Mouse (Mus musculus): Measurements from ENCODE around the gene Ptpre.

Gene Ptpre

DNA sequence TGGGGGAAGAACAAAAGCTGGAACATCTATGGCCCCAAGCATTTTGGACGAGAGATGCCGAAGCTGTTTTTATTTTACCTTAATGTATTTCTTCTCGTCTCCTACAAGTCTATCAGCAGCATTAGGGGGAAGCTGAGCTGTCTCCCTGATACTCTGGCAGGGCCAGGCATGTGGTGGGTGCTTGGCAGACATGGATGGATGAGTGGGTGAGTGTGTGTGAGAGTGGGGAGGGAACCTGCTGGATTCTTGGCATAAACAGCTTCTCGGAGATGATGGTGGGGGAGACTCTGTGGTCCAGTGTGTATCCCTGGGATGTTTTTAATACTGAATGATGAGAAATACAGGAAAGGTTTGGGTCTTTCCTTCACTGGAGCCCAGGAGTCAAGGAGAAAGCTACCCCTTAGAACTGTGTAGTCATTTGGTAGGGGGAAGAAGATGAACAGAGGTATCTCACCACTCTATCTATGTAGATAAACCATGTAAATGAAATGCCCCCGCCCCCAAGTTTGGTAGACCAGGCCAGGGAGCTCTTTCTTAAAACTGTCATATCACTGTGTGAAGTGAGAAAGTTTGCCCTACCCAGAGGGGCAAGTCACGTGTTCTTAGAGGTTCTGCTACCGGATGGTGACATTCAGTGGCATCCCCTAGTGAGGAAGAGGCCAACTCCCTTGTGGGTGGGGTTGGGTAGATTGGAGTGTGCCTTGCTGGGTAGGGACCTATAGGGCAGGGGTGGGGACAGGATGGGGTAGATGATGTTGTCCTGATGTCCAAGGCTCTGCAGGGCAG, 43.2 kb downstream of the Ptpre start:
- peak; percentile 39 for DNase-seq

DNA sequence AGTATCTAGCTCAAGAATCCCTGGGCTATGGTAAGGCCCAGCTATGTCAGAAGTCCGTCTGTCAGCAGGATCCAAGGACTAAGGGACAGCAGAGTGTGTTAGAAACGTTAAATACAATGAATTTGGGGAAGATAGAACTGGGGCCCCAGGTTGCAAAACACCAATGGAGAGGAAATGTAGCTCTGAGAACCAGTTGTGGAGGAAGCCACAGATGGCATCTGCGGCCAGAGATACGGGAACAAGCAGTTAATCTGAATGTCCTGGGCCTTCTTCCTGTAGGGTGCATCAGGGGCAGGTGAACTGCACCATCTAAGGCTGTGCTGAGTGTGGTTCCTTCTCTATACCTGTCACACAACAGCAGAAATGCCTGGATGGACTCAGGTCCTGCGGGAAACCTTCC, 43.8 kb downstream of the Ptpre start:
- DNase-seq, result no peak

DNA sequence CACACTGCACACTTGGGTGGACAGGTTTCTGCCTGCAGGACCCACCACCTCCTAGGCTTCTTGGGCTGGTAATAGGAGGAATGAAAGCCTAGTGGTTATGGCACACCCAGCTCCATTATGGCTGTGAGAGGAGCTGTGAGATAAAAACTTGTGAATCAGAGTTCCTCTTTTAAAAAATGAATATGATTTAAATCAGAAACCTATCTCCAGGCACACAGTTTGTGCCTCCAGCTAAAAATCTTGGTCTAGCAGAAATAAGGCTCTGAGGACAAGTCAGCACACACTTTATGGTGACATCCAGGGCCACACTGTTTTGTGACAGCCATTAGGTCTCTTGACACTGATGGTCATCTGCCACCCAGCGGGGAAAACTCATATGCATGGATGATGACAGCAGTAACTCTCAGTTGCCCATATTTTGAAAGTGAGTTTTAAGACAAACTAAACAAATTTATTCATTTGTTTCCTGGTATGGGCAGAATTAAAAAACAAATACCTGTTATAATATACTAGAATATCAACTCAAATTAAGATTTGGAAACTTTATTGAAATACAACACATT, 47.9 kb downstream of the Ptpre start:
- no peak for DNase-seq

DNA sequence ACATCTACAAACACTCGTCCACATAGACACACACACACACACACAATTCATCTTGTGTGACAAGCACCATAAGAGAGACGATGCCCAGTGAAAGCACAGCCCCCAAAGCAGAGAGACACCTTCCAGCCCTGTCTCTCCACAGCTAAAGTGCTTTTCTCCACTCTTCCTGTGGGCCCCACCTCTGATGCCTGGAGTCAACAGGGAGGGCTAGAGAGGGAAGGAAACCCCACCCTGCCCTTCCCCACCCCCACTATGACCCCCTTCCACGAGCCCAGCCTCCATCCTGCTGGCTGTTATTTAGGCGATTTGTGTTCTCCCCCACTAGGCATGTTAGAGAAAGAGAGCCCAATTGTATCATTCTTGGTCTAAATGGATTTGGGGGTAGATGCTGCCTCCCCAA, 49.1 kb downstream of the Ptpre start:
- DNase-seq, result no peak

DNA sequence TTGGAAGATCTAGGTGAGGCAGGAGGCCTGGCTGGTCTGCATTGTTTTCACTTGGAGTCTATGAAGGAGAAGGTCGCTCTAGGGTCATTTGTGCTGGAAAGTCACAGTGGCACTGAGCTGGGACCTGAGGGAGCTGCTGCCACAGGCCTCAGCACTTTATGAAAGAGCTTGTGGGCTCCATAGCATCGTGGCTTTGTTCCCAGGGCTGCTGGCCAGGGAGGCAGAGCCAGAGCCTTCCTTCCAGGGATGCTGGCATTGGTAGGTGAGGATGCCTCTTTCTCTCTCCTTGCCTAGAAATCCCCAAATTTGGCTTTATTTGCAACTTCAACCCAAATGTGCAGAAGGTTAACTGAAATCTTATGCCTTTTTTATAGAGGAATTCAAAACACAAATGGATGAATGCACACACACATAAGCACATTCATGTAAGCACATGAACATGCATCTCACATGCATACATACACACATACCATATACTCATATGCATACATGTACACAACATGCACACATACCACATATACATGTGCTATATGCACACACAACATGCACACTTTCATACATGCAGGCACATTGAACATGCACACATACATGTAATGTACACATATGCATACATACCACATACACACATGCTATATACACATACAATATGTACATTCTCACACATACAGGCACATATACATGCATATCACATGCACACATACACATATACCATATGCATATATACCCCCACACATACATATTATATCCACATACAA, 50.7 kb downstream of the Ptpre start:
- DNase-seq, result no peak

DNA sequence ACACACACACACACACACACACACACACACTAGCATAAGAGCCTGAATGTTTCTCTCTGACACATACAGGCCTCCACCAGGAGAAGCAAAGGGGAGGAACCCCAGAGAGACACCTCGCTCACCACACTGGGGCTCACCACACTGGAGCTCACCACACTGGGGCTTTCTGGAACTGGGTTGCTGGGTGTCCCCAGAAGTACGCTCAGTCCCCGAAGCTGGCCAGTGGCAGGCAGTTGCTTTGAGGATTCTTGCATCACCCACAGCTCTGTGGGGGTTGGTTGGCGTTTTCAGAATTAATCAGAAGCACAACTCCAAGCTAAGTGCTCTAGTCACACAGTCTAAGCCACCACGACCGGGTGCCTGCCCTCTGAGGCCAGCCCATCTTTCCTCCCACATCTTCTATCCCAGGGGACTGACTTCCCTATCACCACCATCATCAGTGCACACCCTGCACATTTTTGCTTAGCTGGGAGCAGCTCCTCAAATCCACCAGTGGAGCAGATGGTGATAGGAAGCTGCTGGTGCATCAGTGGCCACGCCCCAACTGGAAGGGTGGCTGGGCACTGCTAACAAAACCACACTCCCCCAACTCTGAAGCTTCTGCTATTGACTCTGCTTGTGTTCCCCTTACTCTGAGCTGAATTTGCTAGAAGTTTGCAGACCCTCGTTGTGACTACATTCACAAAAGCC, 51.5 kb downstream of the Ptpre start:
- DNase-seq, result no peak

DNA sequence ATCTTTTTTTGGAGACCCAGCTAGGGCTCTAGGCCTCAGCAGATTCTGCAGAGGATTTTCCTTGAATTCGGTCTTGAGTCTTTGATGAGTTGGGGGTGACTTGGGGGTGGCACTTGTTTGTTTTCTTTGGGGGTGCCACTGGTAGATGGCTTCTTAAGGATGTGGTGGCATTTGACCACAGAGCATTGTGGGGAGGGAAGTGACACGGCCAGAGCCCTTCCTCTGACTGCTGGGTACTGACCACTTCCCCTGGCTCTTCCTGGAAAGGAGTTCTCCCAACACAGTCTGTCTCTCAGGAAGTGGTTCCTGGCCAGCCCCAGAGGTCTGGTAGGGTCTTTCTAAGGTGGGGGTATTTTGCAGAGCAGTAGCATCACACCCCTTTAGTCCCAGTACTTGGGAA, 54.2 kb downstream of the Ptpre start:
- DNase-seq, result no peak

DNA sequence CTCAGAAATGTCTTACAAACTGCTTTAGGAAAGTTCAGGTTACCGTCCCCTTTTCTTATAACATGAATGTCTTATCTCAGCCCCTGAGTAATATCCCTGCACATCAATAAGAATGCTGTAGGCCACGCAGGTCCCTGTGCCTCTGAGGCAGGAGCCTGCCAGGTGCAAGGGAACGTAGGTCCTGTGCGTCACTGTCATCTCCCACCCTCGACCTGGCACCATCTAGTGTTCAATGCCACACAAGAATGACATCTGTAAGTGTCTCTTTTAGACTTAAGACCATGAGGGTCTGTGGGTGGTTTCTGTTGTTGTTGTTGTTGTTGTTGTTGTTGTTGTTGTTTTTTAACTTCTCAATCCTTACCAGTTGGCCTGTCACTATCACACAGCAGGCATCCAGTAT, 56.0 kb downstream of the Ptpre start:
- DNase-seq, result no peak

DNA sequence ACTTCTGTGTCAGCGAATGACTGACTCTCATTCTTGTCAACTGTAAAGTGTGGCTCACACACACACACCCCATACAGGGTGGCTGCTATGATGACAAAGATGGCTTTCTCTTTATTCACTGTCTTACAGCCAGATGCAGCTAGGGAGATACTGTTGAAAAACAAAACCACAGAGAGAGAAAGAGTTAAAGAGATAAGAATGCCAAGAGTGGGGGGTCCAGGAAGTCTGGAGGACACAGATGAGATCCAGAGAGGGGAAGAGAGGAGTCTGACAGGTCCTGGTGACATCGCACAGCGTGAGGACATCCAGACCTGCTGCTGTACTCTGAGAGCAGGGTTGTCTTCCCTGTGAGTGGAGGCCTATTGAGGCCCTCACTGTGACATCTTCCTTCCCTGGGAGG, 56.5 kb downstream of the Ptpre start:
- no peak for DNase-seq

DNA sequence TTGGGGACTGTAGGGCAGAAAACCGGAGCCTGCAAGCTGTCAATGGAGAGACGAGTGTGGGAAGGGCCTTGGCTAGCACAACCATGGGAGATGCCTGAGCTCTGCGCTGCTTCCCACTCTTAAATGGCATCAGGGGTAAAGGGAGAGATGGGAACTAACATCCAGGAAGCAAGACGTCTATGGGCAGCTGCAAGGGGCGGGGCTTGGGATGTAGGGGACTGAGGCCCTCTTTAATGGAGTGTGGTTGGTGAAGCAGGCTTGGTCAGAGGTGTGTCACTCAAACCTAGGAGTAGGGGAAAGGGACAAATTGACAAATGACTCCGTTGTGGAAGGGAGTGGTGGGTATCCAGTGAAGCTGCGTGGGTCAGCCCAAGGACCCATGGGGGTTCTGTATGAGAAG, 57.4 kb downstream of the Ptpre start:
- DNase-seq, result no peak

DNA sequence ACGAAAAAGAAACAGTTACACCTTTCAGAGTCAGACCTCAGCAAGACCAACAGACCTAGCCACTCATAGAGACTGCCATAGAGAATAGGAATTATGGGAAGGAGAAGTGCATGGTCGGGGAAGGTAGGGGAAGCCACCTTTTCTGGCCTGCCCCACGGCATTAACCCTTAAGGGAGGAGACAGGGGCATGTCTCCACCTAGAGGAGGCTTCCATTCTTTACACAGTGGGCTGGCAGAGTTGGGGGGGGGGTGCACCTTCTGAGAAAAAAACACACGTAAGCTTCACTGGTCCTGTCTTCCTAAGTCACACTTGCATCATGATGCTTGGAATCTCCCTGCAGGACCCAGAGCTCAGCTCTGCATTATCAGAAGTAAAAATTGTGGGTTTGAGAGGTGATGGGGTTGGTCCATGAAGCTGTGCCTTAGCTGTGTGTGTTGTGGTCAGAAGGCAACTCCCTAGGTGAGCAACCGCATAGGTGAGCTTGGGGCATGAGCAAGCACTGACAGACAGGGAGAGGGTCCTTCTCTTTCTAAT, 58.4 kb downstream of the Ptpre start:
- no peak for DNase-seq

DNA sequence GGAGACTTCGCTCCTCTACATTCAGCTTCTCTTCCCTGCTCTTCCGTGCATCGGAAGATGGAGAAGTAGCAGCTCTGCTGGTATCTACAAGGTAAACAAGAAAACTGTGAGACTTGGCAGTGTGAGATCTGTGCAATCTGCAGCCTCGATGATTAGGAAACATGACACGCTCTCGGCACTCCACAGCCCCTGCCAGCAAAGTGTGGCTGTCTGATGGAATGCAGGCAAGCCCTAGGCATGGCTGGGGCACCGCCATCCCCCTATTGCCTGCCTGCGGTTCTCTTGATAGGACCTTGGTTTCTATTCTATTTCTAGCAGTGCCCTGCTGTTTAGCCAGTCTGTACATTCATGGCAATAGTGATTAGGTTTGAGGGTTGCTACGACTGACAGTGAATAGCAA, 59.7 kb downstream of the Ptpre start:
- no peak for DNase-seq

DNA sequence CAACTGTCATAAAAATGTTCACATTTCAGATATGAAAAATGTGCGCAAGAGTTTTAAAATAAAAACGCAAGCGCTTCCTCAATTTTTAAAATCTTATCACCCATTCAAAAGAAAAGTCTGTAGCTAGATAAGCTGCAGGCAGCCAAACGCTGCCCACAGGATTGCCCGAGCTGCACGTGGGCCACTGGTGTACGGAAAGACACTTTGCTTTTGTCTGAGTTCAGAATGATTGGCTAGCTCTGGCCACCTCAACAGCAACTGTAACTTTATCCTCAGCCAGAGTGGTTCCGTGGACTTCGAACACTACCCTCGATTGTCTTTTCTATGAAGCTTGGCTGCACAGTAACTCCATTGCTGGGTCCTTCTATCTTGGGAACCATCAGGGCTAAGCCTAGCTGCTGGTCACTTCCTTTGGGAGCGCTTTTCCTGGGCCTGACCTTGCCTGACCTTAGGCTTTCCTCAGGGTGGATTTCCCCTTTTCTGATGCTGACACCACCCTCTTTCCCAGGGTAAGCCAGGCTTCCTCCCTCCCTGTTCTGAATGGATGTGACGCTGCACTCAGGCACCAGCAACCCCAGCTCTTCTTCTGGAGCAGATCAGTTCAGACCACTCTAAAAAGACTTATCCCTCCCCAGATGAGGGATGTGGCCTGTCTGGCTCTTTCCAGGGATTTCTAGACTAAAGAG, 60.5 kb downstream of the Ptpre start:
- DNase-seq, result no peak

DNA sequence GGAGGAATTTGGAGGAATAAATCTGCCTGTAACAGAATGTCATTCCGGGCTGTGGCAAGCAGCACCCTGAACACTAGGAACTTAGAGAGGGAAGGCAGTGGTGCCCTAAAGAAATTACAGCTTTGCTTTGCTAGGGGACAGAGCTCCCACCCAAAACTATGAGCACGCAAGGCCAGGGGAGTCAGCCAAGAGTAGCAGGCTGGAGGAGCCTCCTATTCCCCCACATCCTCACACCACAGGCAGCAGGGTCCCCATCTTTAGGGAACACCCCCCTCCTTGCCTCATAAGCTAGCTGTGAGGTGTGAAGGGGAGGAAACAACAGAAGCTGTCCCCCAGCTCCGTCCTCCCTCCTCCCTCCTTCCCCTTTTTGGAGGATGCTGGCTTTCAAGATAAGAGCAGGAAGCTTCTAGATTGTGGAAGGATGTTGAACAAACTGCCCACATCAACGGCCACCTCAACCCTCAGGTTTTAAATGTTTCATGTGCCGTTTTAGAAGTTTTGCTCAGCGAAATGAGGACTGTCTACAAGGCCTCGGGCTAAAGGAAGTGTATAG, 61.1 kb downstream of the Ptpre start:
- DNase-seq, result peak; percentile 11

DNA sequence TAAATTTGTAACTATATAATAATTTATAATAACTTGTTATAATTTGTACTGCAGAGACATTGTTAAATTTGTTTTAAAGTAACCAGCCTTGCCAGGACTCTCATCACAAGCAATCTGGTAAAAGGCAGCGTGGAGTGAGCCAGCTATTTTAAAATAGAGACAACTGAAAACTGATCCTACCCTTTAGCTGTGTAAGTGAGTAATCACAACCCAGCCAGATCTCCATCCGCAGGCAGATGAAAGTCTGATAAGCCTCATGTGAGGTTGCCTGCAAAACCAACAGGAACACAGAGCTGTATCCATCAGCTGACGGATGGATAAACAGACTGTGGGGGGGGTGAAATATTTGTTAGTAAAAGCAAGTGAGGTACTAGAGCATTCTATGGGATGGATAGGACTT, 62.8 kb downstream of the Ptpre start:
- DNase-seq, result no peak

DNA sequence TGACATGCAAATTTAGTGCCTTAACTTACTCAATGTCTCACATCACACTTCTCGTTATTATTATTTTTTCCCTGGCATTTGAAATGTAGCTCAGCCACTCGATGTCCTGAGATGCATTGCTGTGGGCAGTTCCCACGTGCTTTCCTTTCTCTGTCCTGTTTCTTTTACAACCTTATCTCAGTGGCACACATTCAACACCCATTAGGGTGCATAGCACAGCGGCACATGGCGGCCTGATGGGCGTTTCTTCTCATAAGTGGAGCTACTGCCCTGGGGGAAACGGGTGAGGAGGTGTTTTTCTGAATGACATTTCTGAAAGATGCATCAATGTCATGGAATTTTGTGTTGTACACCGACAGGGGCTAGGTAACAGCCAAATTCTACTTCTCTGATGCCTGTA, 64.3 kb downstream of the Ptpre start:
- no peak for DNase-seq

DNA sequence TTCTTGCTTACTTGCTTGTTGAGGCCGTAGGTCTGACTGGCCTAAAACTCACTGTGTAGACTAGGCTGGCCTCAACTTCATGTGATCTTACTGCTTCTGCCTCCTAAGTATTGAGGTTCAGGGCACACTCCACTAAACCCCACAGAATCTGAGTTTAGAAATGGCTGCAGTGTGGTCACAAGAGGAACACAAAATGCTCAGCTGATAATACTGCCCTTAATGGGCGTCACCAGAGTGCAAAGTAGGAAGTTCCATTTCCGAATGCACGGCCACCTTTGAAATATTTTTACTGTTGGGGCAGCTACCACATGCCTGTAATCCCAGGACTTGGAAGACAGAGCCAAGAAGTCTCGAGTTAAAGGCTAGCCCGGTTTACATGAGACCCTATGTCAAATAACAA, 65.0 kb downstream of the Ptpre start:
- DNase-seq, result no peak

DNA sequence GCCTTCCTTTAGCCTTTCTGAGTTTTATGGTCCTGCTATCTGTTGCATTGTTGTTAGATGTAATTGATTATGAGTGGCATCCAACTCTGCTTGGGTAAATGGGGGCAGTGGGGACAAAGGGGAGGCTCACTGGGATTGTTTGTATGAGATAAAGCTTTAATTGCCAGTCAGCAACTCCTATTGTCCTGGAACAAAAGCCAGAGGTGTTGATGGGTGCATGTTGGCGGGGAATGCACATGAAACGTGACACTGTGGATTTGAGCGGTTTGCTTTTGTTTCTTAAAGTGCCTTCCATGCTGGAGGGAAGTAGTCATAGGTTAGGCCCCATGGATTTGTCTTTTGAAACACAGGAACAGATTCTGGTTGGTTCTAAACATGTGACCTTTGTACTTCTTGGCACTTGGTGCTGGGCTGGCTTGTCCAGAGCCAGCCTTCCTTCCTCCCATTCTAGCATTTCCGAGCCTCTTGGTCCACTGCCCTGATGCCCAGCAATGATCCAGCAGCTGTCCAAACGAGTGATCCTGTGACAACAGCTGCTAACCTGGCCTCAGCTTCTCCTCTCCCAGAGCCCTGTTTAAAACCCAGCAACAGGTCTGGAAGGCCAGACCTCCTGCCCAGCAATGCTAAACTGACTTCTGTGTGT, 65.7 kb downstream of the Ptpre start:
- DNase-seq, result no peak

DNA sequence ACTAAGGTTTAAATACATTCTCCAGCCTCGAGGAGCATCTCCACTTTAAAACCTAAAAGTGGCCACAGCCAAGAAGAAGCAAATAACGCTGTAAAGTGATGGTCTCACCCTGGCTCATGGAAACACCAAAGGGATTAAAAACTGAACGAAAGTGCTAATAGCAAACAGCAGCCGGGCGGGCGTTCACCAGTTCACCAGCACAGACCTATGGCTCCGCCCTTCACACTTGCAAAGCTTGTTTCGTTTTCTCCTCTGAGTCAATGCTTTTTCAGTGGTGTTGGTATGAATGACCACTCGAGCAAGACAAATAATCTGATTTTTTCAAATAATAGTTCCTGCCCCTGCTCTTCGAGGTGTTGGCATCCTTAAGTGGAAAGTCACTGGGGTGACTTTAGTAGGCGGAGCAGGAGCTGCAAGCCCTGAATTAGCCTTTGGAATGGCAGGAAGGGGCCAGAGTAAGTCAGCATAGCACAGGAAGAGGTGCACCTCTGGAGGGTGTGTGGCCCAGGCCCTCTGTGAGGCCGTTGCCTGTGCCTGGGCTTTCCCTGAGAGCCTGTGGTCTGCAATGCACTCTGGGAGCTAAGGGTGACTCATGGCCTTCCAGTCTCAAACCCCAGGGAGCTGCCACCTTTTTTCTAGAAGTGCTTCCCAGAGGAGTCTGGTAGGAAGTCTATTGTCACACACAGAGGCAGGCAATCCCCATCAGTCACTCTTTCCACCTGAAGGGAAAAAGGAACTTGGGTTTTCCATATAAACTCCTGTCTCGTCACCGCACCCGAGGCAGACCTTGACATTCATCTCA, 67.9 kb downstream of the Ptpre start:
- DNase-seq, result no peak

DNA sequence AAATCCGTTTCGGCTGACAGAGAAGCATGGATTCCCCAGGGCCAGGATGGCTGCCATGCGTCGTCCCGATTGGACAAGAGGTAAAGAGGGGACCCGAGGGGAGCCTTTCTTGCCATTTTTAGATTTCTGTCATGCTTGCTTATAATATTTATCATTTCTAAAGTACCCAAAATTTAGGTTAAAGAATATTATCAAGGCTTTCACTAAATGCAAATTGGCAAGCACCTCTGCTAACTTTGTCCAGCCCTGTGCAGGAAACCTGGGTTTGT, 68.5 kb downstream of the Ptpre start:
- DNase-seq, result no peak

DNA sequence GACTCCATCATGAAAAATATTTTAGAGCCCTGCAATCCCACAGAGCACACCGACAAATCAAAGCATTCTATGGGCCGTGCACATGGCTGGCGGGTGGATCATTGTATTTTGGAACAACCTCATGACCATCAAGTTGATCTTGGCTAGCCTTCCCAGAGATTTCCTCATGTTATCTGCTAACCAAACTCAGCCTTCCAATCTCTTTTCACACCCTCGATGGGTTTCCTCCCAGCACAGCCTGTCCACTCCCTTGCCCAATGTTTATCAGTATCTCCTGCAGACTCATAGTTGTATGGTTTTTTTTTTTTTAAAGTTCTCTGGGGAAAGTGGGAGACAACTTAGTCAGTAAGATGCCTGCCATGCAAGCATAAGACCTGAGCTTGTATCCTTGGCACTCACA, 70.9 kb downstream of the Ptpre start:
- no peak for DNase-seq

Data from thymus, postnatal 25 days (tissue).